In genomic region chr7:142574155-142574660, GRCm38 (mm10) we compare ENCODE assay signal across 16 mouse cellular contexts. TPM values are rescaled to one million over a fixed set of nuclear protein-coding genes. Genes with fewer than 3 reads are reported as not detected.
DNase-seq lines count a peak whose midpoint lies in the region; ATAC-seq lines count a peak whose summit lies in the region.
"Had no signal": no experiment of that assay in that cellular context is flagged by ENCODE, and none has a peak within 500 bp of the region (broad histone marks: within the 10 kb centered on the region; RNA-seq: fewer than 3 reads in every experiment).

No protein-coding gene starts in this region.

- H3K27me3 ChIP-seq in heart, embryonic 16.5 days (ENCODE audit: control insufficient read depth, insufficient read depth, low read length): no peaks in the 10 kb centered on the region
- no peaks in the 10 kb centered on the region for H3K27me3 ChIP-seq in neural tube, embryonic 11.5 days (ENCODE audit: control insufficient read depth, insufficient read depth, low read length)
- no peaks in the 10 kb centered on the region for H3K27me3 ChIP-seq in neural tube, embryonic 15.5 days (replicated peaks)
- no peaks in the 10 kb centered on the region for H3K27me3 ChIP-seq in limb, embryonic 11.5 days (ENCODE audit: control insufficient read depth, insufficient read depth, low read length)
- no peaks in the 10 kb centered on the region for H3K27me3 ChIP-seq in stomach, embryonic 16.5 days (ENCODE audit: control insufficient read depth, insufficient read depth, low read length)

- H3K36me3 ChIP-seq in heart, embryonic 16.5 days (ENCODE audit: control insufficient read depth, insufficient read depth): no peaks in the 10 kb centered on the region
- H3K36me3 ChIP-seq in neural tube, embryonic 11.5 days (ENCODE audit: control insufficient read depth, insufficient read depth, low read length): no peaks in the 10 kb centered on the region
- no peaks in the 10 kb centered on the region for H3K36me3 ChIP-seq in neural tube, embryonic 15.5 days
- H3K36me3 ChIP-seq in limb, embryonic 11.5 days (ENCODE audit: control insufficient read depth, insufficient read depth, low read length): no peaks in the 10 kb centered on the region
- no peaks in the 10 kb centered on the region for H3K36me3 ChIP-seq in stomach, embryonic 16.5 days (ENCODE audit: control insufficient read depth, insufficient read depth, low read length)
- H3K36me3 ChIP-seq: forebrain, embryonic 12.5 days had no signal

- WGBS in heart, embryonic 16.5 days: 25% methylated on average over 3 of the region's 3 CpGs
- WGBS in neural tube, embryonic 11.5 days: 87% methylated on average over 3 of the region's 3 CpGs
- 77% methylated on average over 3 of the region's 3 CpGs for WGBS in neural tube, embryonic 15.5 days
- 55% methylated on average over 3 of the region's 3 CpGs for WGBS in limb, embryonic 11.5 days
- 34% methylated on average over 3 of the region's 3 CpGs for WGBS in stomach, embryonic 16.5 days

- ATAC-seq in heart, embryonic 16.5 days (replicated peaks; ENCODE audit: extremely low read depth, insufficient read depth, low FRiP score): no peak
- no peak for ATAC-seq in neural tube, embryonic 11.5 days (ENCODE audit: insufficient read depth, low FRiP score, low TSS enrichment)
- ATAC-seq in neural tube, embryonic 15.5 days (ENCODE audit: low FRiP score): no peak
- ATAC-seq in limb, embryonic 11.5 days (ENCODE audit: insufficient number of reproducible peaks, low FRiP score, low TSS enrichment, low read depth): no peak
- no peak for ATAC-seq in stomach, embryonic 16.5 days (ENCODE audit: insufficient read depth, low FRiP score)
- ATAC-seq: hindbrain, embryonic 16.5 days; midbrain, embryonic 16.5 days had no signal

- no peaks in the 10 kb centered on the region for H3K9me3 ChIP-seq in heart, embryonic 16.5 days (replicated peaks; ENCODE audit: control insufficient read depth, low read length)
- no peaks in the 10 kb centered on the region for H3K9me3 ChIP-seq in neural tube, embryonic 11.5 days (ENCODE audit: control insufficient read depth, low read length)
- H3K9me3 ChIP-seq in neural tube, embryonic 15.5 days (replicated peaks): no peaks in the 10 kb centered on the region
- no peaks in the 10 kb centered on the region for H3K9me3 ChIP-seq in limb, embryonic 11.5 days (ENCODE audit: control insufficient read depth, low read length)
- H3K9me3 ChIP-seq in stomach, embryonic 16.5 days (replicated peaks; ENCODE audit: control insufficient read depth, low read length): no peaks in the 10 kb centered on the region
- H3K9me3 ChIP-seq: forebrain, embryonic 12.5 days had no signal

- H3K4me3 ChIP-seq in heart, embryonic 16.5 days (ENCODE audit: low read length): no peak overlapping the region
- no peak overlapping the region for H3K4me3 ChIP-seq in neural tube, embryonic 11.5 days (ENCODE audit: low read depth, low read length)
- no peak overlapping the region for H3K4me3 ChIP-seq in neural tube, embryonic 15.5 days (replicated peaks)
- no peak overlapping the region; the same call in 1 of the 2 replicates for H3K4me3 ChIP-seq in limb, embryonic 11.5 days (ENCODE audit: low read depth, low read length)
- H3K4me3 ChIP-seq in stomach, embryonic 16.5 days (replicated peaks; ENCODE audit: low read length): no peak overlapping the region
- H3K4me3 ChIP-seq: forebrain, embryonic 12.5 days; left cerebral cortex, adult 2 months had no signal

- DNase-seq in heart, adult 9 months (ENCODE audit: low spot score in 2 of 2): no peak
- no peak for DNase-seq in neural tube, embryonic 11.5 days (ENCODE audit: low spot score)
- DNase-seq in limb, embryonic 11.5 days (ENCODE audit: low spot score): no peak
- no peak for DNase-seq in gastrocnemius, postnatal 36 days
- DNase-seq in embryo, embryonic 9.5 days (ENCODE audit: extremely low spot score): no peak
- DNase-seq: adrenal gland, postnatal 10 days; lung, postnatal 4 days; right cerebral cortex, postnatal 4 days; thymus, adult 18-20 months had no signal

- H3K9ac ChIP-seq in heart, embryonic 16.5 days (ENCODE audit: low read length): 0 out of 2 replicates have a peak overlapping the region, but pooled peaks have one; percentile 46
- no peak overlapping the region; the same call in 1 of the 2 replicates for H3K9ac ChIP-seq in neural tube, embryonic 11.5 days (ENCODE audit: low read length)
- H3K9ac ChIP-seq in neural tube, embryonic 15.5 days (replicated peaks): no peak overlapping the region
- no peak overlapping the region for H3K9ac ChIP-seq in limb, embryonic 11.5 days (ENCODE audit: low read length)
- peak overlapping the region; percentile 83 for H3K9ac ChIP-seq in stomach, embryonic 16.5 days (ENCODE audit: low read length)
- H3K9ac ChIP-seq: forebrain, embryonic 12.5 days had no signal

- H3K27ac ChIP-seq in heart, embryonic 16.5 days (ENCODE audit: low read length): peak overlapping the region; percentile 91
- H3K27ac ChIP-seq in neural tube, embryonic 11.5 days (ENCODE audit: low read depth, low read length): peak overlapping the region; percentile 35; the same call in 1 of the 2 replicates
- H3K27ac ChIP-seq in neural tube, embryonic 15.5 days (replicated peaks): no peak overlapping the region
- peak overlapping the region; percentile 88 for H3K27ac ChIP-seq in limb, embryonic 11.5 days (replicated peaks; ENCODE audit: low read depth, low read length)
- H3K27ac ChIP-seq in stomach, embryonic 16.5 days (ENCODE audit: low read length): peak overlapping the region; percentile 96
- H3K27ac ChIP-seq: forebrain, embryonic 12.5 days; left cerebral cortex, adult 2 months had no signal

- peaks cover 65% of the 10 kb centered on the region for H3K4me1 ChIP-seq in heart, embryonic 16.5 days (ENCODE audit: control insufficient read depth, insufficient read depth, low read length)
- peaks cover 31% of the 10 kb centered on the region for H3K4me1 ChIP-seq in neural tube, embryonic 11.5 days (ENCODE audit: control insufficient read depth, insufficient read depth, low read length)
- peaks cover 17% of the 10 kb centered on the region for H3K4me1 ChIP-seq in neural tube, embryonic 15.5 days
- H3K4me1 ChIP-seq in limb, embryonic 11.5 days (ENCODE audit: control insufficient read depth, insufficient read depth, low read length): peaks cover 63% of the 10 kb centered on the region
- H3K4me1 ChIP-seq in stomach, embryonic 16.5 days (ENCODE audit: control insufficient read depth, insufficient read depth, low read length): peaks cover 66% of the 10 kb centered on the region

- no peak overlapping the region for H3K4me2 ChIP-seq in heart, embryonic 16.5 days (ENCODE audit: low read depth, low read length)
- H3K4me2 ChIP-seq in neural tube, embryonic 11.5 days (ENCODE audit: low read depth): no peak overlapping the region
- no peak overlapping the region for H3K4me2 ChIP-seq in neural tube, embryonic 15.5 days
- peak overlapping the region; percentile 24; the same call in 1 of the 2 replicates for H3K4me2 ChIP-seq in limb, embryonic 11.5 days (ENCODE audit: low read depth, severe bottlenecking)
- peak overlapping the region; percentile 58; the same call in 1 of the 2 replicates for H3K4me2 ChIP-seq in stomach, embryonic 16.5 days (ENCODE audit: low read depth, low read length)
- H3K4me2 ChIP-seq: forebrain, embryonic 12.5 days had no signal

- intact Hi-C loops in gastrocnemius, postnatal 36 days (cut with DNase I): no loop called here

RNA-seq across cellular contexts. Expression of gene Mrpl23, which starts 41.7 kb away (rescaled TPM):
- polyA plus RNA-seq in heart, embryonic 16.5 days (2015; fragmentation: Nextera tagmentation; extraction: Ambion mirVana): 14.2 and 20.0 TPM in 2 replicates
- 10.6 and 20.0 TPM in 2 replicates for polyA plus RNA-seq in neural tube, embryonic 11.5 days (2014; fragmentation: Nextera tagmentation; extraction: Ambion mirVana)
- polyA plus RNA-seq in neural tube, embryonic 15.5 days (2015; fragmentation: Nextera tagmentation; extraction: Ambion mirVana): 21.0 and 27.9 TPM in 2 replicates
- 17.8 and 19.7 TPM in 2 replicates for polyA plus RNA-seq in limb, embryonic 11.5 days (2014; fragmentation: Nextera tagmentation; extraction: Ambion mirVana)
- 16.2 and 30.7 TPM in 2 replicates for polyA plus RNA-seq in stomach, embryonic 16.5 days (2015; fragmentation: Nextera tagmentation; extraction: Ambion mirVana)
- total RNA-seq in gastrocnemius, postnatal 36 days (2021): 1 to 10 TPM; 1.8 to 6.1 TPM

Comparison
In these comparisons a context has a peak if more than half of its experiments do, and no peak if none do; other contexts are left out.
1. H3K4me2 ChIP-seq: peak in limb, embryonic 11.5 days (single experiment) and stomach, embryonic 16.5 days (single experiment); none in heart, embryonic 16.5 days (single experiment), neural tube, embryonic 11.5 days (single experiment) and neural tube, embryonic 15.5 days (single experiment).
2. H3K9ac ChIP-seq: peak in heart, embryonic 16.5 days (single experiment) and stomach, embryonic 16.5 days (single experiment); none in neural tube, embryonic 11.5 days (single experiment), neural tube, embryonic 15.5 days (single experiment) and limb, embryonic 11.5 days (single experiment).